Mouse (Mus musculus) Patski (cell line): ENCODE measurements around the gene C2cd5. TPM values are rescaled to one million over a fixed set of nuclear protein-coding genes. Genes with fewer than 3 reads are reported as not detected.

Source experiments
- ATAC-seq: fragments of 100-300 bp; one replicate; pipeline ENCODE4 v1.8.0; 2021
- CTCF ChIA-PET: fragments of 350-600 bp; sonication (Branson Sonifier 250); formaldehyde crosslinking; loops from one replicate; lab custom pipeline; 2022; ENCODE audit warnings: inconsistent platforms; lab: Charles Lee
- POLR2A ChIA-PET: fragments of 350-600 bp; sonication (Branson Sonifier 250); formaldehyde crosslinking; loops from one replicate; lab custom pipeline; 2022; ENCODE audit warnings: antibody characterized with exemption, inconsistent platforms; lab: Charles Lee
- DNase-seq: peaks from one replicate; pipeline ENCODE4 v3.0.0-alpha.2; 2011; ENCODE audit warnings: low read depth, low spot score
- H3K27me3 ChIP-seq: fragments of 371-371 bp; one replicate; pipeline ENCODE4 v1.5.1; 2021
- CTCF ChIP-seq: fragments of 100-300 bp; IDR thresholded peaks from one replicate; pipeline ENCODE4 v1.5.1; 2021
- in situ Hi-C: fragments of 300-500 bp; cut with MboI; formaldehyde crosslinking; loops from 3 replicates; pipeline ENCODE4 v1.11.1; 2018; ENCODE audit warnings: low pct_unique_long_range_greater_than_20kb, mixed read lengths
- polyA plus RNA-seq: library from polyadenylated mRNA; unstranded; gene quantifications from one replicate; pipeline ENCODE4 v1.2.3, GENCODE M21; 2021

The C2cd5 gene
- polyA plus RNA-seq, 1 experiment from 2014 or later, result 18.7 TPM

DNA sequence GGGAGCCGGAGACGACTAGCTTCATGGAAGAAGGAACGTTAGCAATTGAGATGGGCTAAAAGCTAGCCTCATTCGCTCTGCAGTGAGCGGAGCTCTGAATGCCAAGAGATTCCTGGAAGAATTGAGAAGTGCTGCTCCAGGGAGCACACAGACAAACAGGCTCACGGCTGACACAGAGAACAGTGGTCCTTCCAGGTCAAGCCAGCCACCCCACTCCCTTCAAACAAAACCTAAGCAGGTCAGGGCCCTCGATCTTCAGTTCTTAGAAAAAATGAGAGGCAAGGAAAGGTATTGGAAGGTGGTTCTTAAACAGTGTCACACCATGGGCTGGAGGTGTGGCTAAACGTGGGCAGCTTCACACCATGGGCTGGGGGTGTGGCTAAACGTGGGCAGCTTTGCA is 95.1 kb downstream of the C2cd5 start:
- ATAC-seq (no peak), DNase-seq (no peak)
- in situ Hi-C loops, result no loop called here
- H3K27me3 ChIP-seq, result no peaks in the 10 kb centered on the region
- ChIA-PET POLR2A (no interaction called here), CTCF (no interaction called here)
- no peak for TF ChIP-seq CTCF

DNA sequence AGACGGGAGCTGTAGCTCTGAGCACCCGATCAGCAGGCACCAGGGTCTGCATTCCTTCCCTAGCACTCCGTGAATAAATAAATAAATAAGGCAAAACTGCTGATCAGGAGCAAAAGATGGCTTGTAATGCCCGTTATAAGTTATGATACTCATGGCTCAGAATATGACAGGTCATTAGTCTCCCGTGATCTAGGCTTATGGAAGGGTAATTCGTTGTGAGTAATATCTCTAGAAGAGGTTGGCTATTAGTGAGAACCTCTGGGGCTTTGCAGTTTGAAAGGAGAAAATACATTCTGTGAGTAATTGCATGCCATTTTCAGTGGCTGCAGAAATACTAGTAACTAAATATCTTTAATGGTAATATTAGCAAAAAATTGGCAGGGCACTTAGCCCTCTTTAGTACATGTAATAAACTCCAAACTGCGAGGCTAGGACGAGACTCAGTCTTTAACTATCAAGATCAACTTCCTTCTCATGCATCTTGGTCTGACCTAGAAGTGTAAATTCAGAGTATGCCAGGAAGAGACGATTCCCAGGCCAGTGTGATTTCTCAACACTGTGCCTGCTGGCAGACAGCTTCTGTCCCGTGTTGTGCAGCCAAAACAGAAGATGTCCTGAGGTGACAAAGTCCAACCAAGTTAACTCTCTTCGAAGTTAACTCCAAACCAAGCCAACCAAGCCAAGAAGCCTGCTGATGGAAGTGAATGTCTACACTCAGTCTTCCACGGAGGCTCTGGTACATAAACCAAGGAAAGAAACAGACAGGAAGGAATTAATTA is 101.5 kb downstream of the C2cd5 start:
- TF ChIP-seq CTCF, result no peak
- CTCF ChIA-PET, result no interaction called here
- peaks cover 4% of the 10 kb centered on the region for H3K27me3 ChIP-seq
- no peak for DNase-seq
- no peak for ATAC-seq
- POLR2A ChIA-PET, result no interaction called here
- in situ Hi-C loops, result loop anchor here (10.0 kb wide), 1 partner anchor 176 kb away; no protein-coding TSS in a partner anchor

DNA sequence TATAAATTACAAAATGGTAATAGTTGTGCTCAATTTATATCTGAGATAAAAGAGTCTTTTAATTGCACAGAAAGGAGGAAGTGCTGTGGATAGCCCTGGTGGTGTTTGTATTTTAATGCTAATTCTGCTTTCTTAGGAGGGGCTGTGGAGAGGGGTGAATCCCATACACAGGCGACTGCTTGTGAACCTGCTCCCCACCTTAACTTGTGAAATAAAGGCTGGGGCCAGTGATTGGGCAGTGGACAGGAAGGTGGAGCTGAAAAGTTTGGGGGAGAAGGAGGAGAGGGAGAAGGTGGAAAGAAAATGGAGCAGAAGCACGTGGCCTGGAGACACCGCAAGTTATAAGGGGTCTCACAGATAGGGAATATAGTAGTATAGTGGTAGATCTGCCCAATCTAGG is 103.1 kb downstream of the C2cd5 start:
- ATAC-seq, result no peak
- DNase-seq, result no peak
- H3K27me3 ChIP-seq, result peaks cover 15% of the 10 kb centered on the region
- CTCF ChIA-PET, result interaction anchor here (0.9 kb wide), 1 partner anchor 15 kb away, joined by 3 read pairs; no protein-coding TSS in a partner anchor
- TF ChIP-seq CTCF, result no peak
- in situ Hi-C loops, result loop anchor here (10.0 kb wide), 1 partner anchor 178 kb away; no protein-coding TSS in a partner anchor
- POLR2A ChIA-PET, result interaction anchor here (0.6 kb wide), 1 partner anchor 172 kb away, joined by 5 read pairs; no protein-coding TSS in a partner anchor

DNA sequence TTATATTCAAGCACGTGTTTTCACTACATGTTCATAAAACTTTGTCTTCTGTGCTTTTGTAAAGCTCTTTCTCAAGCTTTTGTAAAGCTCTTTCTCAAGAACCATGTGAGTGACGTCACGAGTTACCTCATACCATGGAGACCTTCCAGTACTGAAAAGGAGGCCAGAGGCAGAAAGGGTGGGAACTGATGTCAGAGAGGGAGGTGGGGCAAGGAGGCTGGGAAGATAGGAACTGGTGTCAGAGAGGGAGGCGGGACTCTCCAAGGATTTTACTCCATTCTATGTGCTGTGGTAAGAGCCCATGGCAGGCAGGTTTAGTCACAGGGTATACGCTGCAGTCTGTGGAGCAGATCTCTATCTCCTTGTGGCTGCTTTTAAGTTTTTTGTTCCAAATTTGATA is 104.4 kb downstream of the C2cd5 start:
- ChIA-PET CTCF (no interaction called here), POLR2A (no interaction called here)
- H3K27me3 ChIP-seq, result peaks cover 15% of the 10 kb centered on the region
- no peak for TF ChIP-seq CTCF
- in situ Hi-C loops, result loop anchor here (10.0 kb wide), 1 partner anchor 179 kb away; no protein-coding TSS in a partner anchor
- ATAC-seq, result no peak
- no peak for DNase-seq

DNA sequence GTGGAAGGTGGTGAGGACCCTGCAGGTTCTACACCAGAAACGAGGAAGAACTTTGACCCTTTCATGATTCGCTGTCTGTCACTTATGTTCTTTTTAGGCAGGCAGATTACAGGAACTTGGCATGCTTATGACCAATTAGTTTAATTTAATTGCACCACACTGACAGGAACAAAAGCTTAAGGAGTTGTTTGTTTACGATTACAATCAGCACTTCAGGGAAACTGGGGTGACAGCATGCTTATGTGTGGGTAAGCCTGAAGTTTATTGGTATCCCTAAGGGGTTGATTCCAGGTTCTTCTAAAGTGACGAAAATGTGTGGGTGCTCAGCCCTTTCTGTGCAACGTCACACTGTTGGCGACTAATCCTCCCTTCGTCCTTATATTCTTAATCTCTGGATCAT is 105.1 kb downstream of the C2cd5 start:
- DNase-seq (no peak), ATAC-seq (no peak)
- TF ChIP-seq CTCF, result no peak
- in situ Hi-C loops, result loop anchor here (10.0 kb wide), 1 partner anchor 180 kb away; no protein-coding TSS in a partner anchor
- H3K27me3 ChIP-seq, result peaks cover 15% of the 10 kb centered on the region
- ChIA-PET POLR2A (no interaction called here), CTCF (no interaction called here)

DNA sequence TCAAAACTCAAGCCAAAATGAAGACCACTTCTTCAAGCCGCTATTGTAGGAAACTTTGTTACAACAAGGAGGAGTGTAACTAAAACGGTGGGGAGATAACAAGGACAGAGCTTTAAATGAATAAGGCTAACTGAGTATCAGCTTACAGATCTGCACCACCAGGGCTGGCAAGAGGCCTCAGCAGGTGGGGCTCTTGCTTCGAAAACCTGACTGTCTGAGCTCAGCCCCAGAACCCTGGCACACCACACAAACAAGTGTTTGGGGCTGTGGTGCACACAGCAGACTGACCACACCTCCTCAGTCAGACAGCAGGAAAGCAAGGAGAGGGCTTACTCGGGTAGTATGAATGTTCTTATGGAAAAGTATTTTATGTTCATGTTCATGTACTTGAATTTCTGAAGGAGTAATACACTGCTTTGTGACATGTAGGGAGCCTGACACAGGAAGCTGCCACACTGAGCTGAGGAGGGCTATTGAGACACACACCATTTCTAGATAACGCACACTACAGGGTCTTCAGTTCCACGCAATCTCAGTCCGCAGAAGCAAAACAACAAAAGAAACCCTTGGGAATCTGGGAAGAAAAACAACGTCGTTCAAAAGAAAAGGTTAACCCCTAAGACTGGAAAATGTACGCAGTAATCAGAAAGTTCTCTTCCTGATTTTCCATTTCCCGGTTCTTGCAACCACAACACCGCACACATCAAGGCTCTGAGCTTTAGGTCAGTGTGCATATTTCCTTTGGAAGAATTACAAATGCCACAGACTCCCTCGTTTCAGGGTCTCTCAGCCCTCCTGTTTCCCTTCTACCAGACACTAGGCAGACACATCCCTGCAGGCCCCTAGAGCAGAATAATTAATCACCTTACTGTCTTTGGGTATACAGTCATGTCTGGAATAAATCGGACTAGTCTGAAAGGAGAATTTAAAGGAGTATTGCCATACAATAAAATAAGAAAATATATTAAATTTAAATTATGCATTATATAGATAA is 105.9 kb downstream of the C2cd5 start:
- ATAC-seq (no peak), DNase-seq (no peak)
- CTCF ChIA-PET, result no interaction called here
- H3K27me3 ChIP-seq, result peaks cover 15% of the 10 kb centered on the region
- POLR2A ChIA-PET, result no interaction called here
- TF ChIP-seq CTCF, result peak; percentile 14
- in situ Hi-C loops, result loop anchor here (10.0 kb wide), 1 partner anchor 181 kb away; no protein-coding TSS in a partner anchor

DNA sequence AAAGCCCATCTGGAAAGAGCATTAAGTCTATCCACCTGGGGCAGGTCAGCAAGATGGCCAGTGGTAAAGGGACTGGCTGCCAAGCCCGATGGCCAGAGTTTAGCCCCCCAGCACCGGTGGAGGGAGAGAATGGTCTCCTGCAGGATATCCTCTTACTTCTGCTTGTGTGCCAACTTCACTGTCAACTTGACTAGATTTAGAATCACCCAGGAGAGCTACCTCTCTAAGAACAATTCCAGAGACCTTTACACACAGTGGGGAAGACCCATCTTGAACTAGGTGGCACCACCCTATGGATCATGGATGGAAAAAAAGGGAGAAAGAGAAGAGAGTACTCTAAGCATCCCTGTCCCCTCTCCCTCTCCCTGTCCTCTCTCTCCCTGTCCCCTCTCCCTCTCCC is 107.0 kb downstream of the C2cd5 start:
- CTCF ChIA-PET, result no interaction called here
- in situ Hi-C loops, result loop anchor here (10.0 kb wide), 1 partner anchor 182 kb away; no protein-coding TSS in a partner anchor
- POLR2A ChIA-PET, result no interaction called here
- no peak for ATAC-seq
- no peak for DNase-seq
- TF ChIP-seq CTCF, result no peak
- peaks cover 15% of the 10 kb centered on the region for H3K27me3 ChIP-seq

DNA sequence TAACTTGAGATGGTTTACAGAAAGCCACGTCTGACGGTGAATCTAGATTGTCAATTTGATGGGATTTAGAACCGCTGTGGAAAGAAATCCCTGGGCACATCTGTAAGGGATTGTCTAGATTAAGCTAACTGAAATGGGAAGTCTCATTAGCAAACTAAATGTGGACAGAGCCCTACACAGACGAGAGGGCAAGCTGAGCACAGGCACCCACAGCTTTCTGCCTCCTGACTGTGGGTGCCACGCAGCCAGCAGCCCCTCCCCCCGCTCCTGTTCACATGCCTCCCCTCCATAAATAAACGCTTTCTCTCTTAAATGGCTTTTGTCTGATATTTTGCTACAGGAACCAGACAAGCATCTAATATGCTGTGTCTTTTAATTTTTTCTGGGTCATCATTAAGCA is 107.8 kb downstream of the C2cd5 start:
- CTCF ChIA-PET, result no interaction called here
- H3K27me3 ChIP-seq, result peaks cover 15% of the 10 kb centered on the region
- DNase-seq (no peak), ATAC-seq (no peak)
- in situ Hi-C loops, result loop anchor here (10.0 kb wide), 1 partner anchor 183 kb away; no protein-coding TSS in a partner anchor
- no peak for TF ChIP-seq CTCF
- POLR2A ChIA-PET, result no interaction called here

DNA sequence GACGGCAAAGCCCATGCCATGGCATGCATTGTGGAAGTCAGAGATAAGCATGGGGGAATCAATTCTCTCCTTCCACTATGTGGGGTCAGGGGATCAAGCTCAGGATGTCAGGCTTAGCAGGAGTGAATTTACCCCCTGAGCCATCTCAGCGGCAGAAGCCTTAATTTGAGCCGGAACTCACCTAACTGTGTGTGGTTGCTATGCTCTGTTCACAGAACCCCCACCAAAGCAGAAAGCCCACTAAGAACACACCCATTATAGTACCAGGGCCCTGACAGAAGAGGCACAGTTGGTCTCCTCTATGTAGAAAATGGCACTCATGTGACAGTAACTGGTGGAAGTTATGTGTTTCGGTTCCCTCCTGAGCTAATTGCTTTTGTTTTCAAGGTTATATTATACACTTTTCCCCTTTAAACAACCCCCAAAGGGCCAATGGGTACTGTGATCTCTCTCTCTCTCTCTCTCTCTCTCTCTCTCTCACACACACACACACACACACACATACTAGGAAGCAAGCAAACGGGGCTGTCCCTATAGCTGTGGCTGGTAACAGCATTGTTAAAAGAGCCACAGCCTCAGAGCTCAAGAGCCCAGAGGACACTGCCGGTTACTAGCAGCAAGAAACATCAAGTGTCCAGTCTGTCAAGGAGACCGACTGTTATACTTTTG is 108.4 kb downstream of the C2cd5 start:
- in situ Hi-C loops, result loop anchor here (10.0 kb wide), 1 partner anchor 183 kb away; no protein-coding TSS in a partner anchor

DNA sequence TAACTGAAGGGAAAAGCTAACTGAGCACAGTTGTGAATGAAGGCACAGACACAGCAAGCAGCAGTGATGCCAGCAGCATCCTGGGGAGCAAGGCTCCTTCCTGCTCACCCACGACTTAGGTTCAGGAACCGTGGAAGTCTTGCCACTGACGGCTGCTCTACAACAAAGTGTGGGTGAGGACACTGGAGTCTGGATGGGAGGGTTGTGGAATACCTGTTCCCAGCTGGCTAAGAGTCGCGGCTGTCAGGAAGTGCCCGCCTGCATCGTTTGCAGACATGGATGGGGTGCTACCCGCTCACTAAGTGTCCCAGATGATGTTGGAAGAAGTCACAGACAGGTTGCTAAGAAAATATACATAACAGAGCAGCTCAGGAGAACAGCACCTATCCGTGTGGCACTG is 109.4 kb downstream of the C2cd5 start:
- DNase-seq (no peak), ATAC-seq (no peak)
- H3K27me3 ChIP-seq, result peaks cover 15% of the 10 kb centered on the region
- TF ChIP-seq CTCF, result no peak
- ChIA-PET POLR2A (no interaction called here), CTCF (no interaction called here)
- in situ Hi-C loops, result loop anchor here (10.0 kb wide), 1 partner anchor 184 kb away; no protein-coding TSS in a partner anchor

More for the DNA sequence above, 108.4 kb downstream of the C2cd5 start:
- peaks cover 15% of the 10 kb centered on the region for H3K27me3 ChIP-seq
- ATAC-seq (no peak), DNase-seq (no peak)
- TF ChIP-seq CTCF, result no peak
- POLR2A ChIA-PET, result no interaction called here
- CTCF ChIA-PET, result no interaction called here
